Mouse (Mus musculus) olfactory bulb, adult 2 months (tissue): ENCODE results near the gene Fancf. TPM values are rescaled to one million over a fixed set of nuclear protein-coding genes. Genes with fewer than 3 reads are reported as not detected.

Experiments used
- H3K27ac ChIP-seq: fragments of 200-500 bp; 2 replicates; pipeline ENCODE4 v1.5.1; 2012; ENCODE audit warnings: low read depth, low read length; ENCODE audit not compliant: insufficient read depth
- H3K4me1 ChIP-seq: fragments of 200-500 bp; 2 replicates; pipeline ENCODE4 v1.6.1; 2012; ENCODE audit warnings: low read length; ENCODE audit not compliant: control insufficient read depth, insufficient read depth
- H3K4me3 ChIP-seq: fragments of 200-500 bp; 2 replicates; pipeline ENCODE4 v1.5.1; 2012; ENCODE audit warnings: mild to moderate bottlenecking, low read depth, low read length, moderate library complexity; ENCODE audit not compliant: insufficient read depth
- CTCF ChIP-seq: fragments of 200-500 bp; IDR thresholded peaks from 2 replicates; pipeline ENCODE4 v1.5.1; 2012; ENCODE audit warnings: low read depth, mild to moderate bottlenecking, low read length, moderate library complexity; ENCODE audit not compliant: insufficient read depth
- POLR2A ChIP-seq: fragments of 200-500 bp; IDR thresholded peaks from 2 replicates; pipeline ENCODE4 v1.6.1; 2012; ENCODE audit warnings: mild to moderate bottlenecking, low read depth, low read length, moderate library complexity; ENCODE audit not compliant: insufficient read depth
- WGBS: fragments of 180-500 bp; shearing (Covaris S2); methylation state at CpG from one replicate; pipeline ENCODE4 v1.1.7; 2018; 5-methylcytosine and 5-hydroxymethylcytosine counted together
- polyA plus RNA-seq: library from polyadenylated mRNA; stranded (reverse); fragments of >200 nt; gene quantifications from 2 replicates; pipeline ENCODE4 v1.2.4, GENCODE M21; 2012; ENCODE audit warnings: low replicate concordance; ENCODE audit not compliant: missing spikeins, insufficient read depth, insufficient read length

Gene Fancf
- polyA plus RNA-seq, 1 experiment, result not detected

- no peak for TF ChIP-seq POLR2A
- no peak for TF ChIP-seq CTCF
- WGBS, result 15% methylated on average over 4 of the region's 4 CpGs
- Histone ChIP-seq H3K4me1 (no peaks in the 10 kb centered on the region), H3K27ac (no peak overlapping the region), H3K4me3 (no peak overlapping the region)
Measured at GRCm38 (mm10) chr7:51815473-51816282, 46.4 kb downstream of the Fancf start.

Other genes with a start within 250 kb of the Fancf start
- not detected in 2 replicates for gene Slc17a6, start 240.3 kb downstream of the Fancf start, polyA plus RNA-seq
- gene Gas2, start 252 bp downstream of the Fancf start, polyA plus RNA-seq, result not detected in 2 replicates
- gene Svip, start 143.8 kb upstream of the Fancf start, polyA plus RNA-seq, result not detected in 2 replicates
- gene 1700015G11Rik, start 153.5 kb upstream of the Fancf start, polyA plus RNA-seq, result not detected in 2 replicates